Mouse (Mus musculus) lung, embryonic 14.5 days (tissue): ENCODE measurements around the gene Mrpl20. TPM values are rescaled to one million over a fixed set of nuclear protein-coding genes. Genes with fewer than 3 reads are reported as not detected.

Experiments
- ATAC-seq: fragments of 200-750 bp; cut with Nextera tagmentation; 2 replicates; pipeline ENCODE4 v1.8.0; 2017; ENCODE audit warnings: mild to moderate bottlenecking, moderate TSS enrichment, moderate library complexity; ENCODE audit not compliant: insufficient read depth
- DNase-seq: peaks from one replicate; pipeline ENCODE4 v3.0.0-alpha.2; 2015
- H3K27ac ChIP-seq: fragments of 300-500 bp; sonication (generic); 2 replicates; pipeline ENCODE4 v1.5.1; 2014; ENCODE audit warnings: low read depth, mild to moderate bottlenecking, moderate library complexity
- H3K27me3 ChIP-seq: fragments of 300-500 bp; sonication (generic); 2 replicates; pipeline ENCODE4 v1.6.1; 2014; ENCODE audit warnings: low read length, control low read depth; ENCODE audit not compliant: insufficient read depth
- H3K36me3 ChIP-seq: fragments of 300-500 bp; sonication (generic); 2 replicates; pipeline ENCODE4 v1.6.1; 2014; ENCODE audit warnings: control low read depth; ENCODE audit not compliant: insufficient read depth
- H3K4me1 ChIP-seq: fragments of 300-500 bp; sonication (generic); 2 replicates; pipeline ENCODE4 v1.6.1; 2014; ENCODE audit warnings: antibody characterized with exemption, control low read depth; ENCODE audit not compliant: insufficient read depth
- H3K4me2 ChIP-seq: fragments of 300-500 bp; sonication (generic); 2 replicates; pipeline ENCODE4 v1.6.1; 2014; ENCODE audit warnings: mild to moderate bottlenecking
- H3K4me3 ChIP-seq: fragments of 300-500 bp; sonication (generic); 2 replicates; pipeline ENCODE4 v1.5.1; 2014; ENCODE audit warnings: low read depth, low read length
- H3K9ac ChIP-seq: fragments of 300-500 bp; sonication (generic); 2 replicates; pipeline ENCODE4 v1.6.1; 2014
- H3K9me3 ChIP-seq: fragments of 300-500 bp; sonication (generic); 2 replicates; pipeline ENCODE4 v1.6.1; 2016; ENCODE audit warnings: low read depth, low read length, control low read depth
- CTCF ChIP-seq: IDR thresholded peaks from 2 replicates; pipeline ENCODE4 v1.5.1; 2016; ENCODE audit warnings: antibody characterized with exemption, low read depth
- WGBS: fragments of 180-500 bp; shearing (Covaris S2); extraction: QIAGEN DNeasy Blood & Tissue Kit; methylation state at CpG from one replicate; pipeline ENCODE4 v1.1.7; 2014; 5-methylcytosine and 5-hydroxymethylcytosine counted together
- polyA plus RNA-seq: library from polyadenylated mRNA; unstranded; fragments of >200 nt; fragmentation: Nextera tagmentation; extraction: Ambion mirVana; gene quantifications from 2 replicates; pipeline ENCODE4 v1.2.1, GENCODE M21; 2014

Gene Mrpl20
- polyA plus RNA-seq, 1 experiment from 2014 or later, result 231 TPM

- WGBS, result 32% methylated on average over 9 of the region's 9 CpGs
- Histone ChIP-seq H3K4me1 (peaks cover 30% of the 10 kb centered on the region), H3K9me3 (no peaks in the 10 kb centered on the region), H3K4me2 (peak overlapping the region; percentile 73), H3K27ac (peak overlapping the region; percentile 69), H3K4me3 (peak overlapping the region; percentile 36), H3K9ac (no peak overlapping the region), H3K36me3 (no peaks in the 10 kb centered on the region), H3K27me3 (peaks cover 14% of the 10 kb centered on the region)
- peak; percentile 73 for DNase-seq
- 0 out of 2 replicates have a peak, but pooled peaks have one; percentile 7 for ATAC-seq
- TF ChIP-seq CTCF, result no peak
Measured at GRCm38 (mm10) chr4:155774971-155775740, 27.5 kb upstream of the Mrpl20 start.

- ATAC-seq (no peak), DNase-seq (peak; percentile 75)
- Histone ChIP-seq H3K4me2 (no peak overlapping the region), H3K27ac (peak overlapping the region; percentile 69), H3K4me3 (no peak overlapping the region), H3K9ac (no peak overlapping the region), H3K27me3 (peaks cover 14% of the 10 kb centered on the region), H3K4me1 (peaks cover 27% of the 10 kb centered on the region), H3K36me3 (no peaks in the 10 kb centered on the region), H3K9me3 (no peaks in the 10 kb centered on the region)
- 55% methylated on average over 3 of the region's 3 CpGs for WGBS
- TF ChIP-seq CTCF, result no peak
Measured at GRCm38 (mm10) chr4:155775855-155776254, 26.8 kb upstream of the Mrpl20 start.

GRCm38 (mm10) chr4:155776704-155777335 is 25.9 kb upstream of the Mrpl20 start:
- Histone ChIP-seq H3K36me3 (no peaks in the 10 kb centered on the region), H3K4me3 (no peak overlapping the region), H3K27ac (no peak overlapping the region), H3K9ac (no peak overlapping the region), H3K27me3 (peaks cover 11% of the 10 kb centered on the region), H3K4me2 (no peak overlapping the region), H3K9me3 (no peaks in the 10 kb centered on the region), H3K4me1 (peaks cover 30% of the 10 kb centered on the region)
- no peak for TF ChIP-seq CTCF
- DNase-seq (peak; percentile 47), ATAC-seq (no peak)
- 45% methylated on average over 2 of the region's 2 CpGs for WGBS

GRCm38 (mm10) chr4:155777816-155778215 is 24.9 kb upstream of the Mrpl20 start:
- Histone ChIP-seq H3K27me3 (peaks cover 10% of the 10 kb centered on the region), H3K9me3 (no peaks in the 10 kb centered on the region), H3K27ac (peak overlapping the region; percentile 50; the same call in 1 of the 2 replicates), H3K4me2 (no peak overlapping the region), H3K4me3 (no peak overlapping the region), H3K36me3 (no peaks in the 10 kb centered on the region), H3K4me1 (peaks cover 30% of the 10 kb centered on the region), H3K9ac (no peak overlapping the region)
- ATAC-seq (no peak), DNase-seq (peak; percentile 59)
- WGBS, result 62% methylated on average over 2 of the region's 2 CpGs
- no peak for TF ChIP-seq CTCF

GRCm38 (mm10) chr4:155779498-155779897 is 23.2 kb upstream of the Mrpl20 start:
- H3K27ac ChIP-seq, result no peak overlapping the region
- no peaks in the 10 kb centered on the region for H3K9me3 ChIP-seq
- H3K27me3 ChIP-seq, result no peaks in the 10 kb centered on the region
- WGBS, result 76% methylated on average over 4 of the region's 4 CpGs
- H3K36me3 ChIP-seq, result no peaks in the 10 kb centered on the region
- no peak overlapping the region for H3K4me3 ChIP-seq
- DNase-seq (no peak), ATAC-seq (no peak)
- H3K9ac ChIP-seq, result no peak overlapping the region
- no peak for TF ChIP-seq CTCF
- peaks cover 33% of the 10 kb centered on the region for H3K4me1 ChIP-seq
- H3K4me2 ChIP-seq, result no peak overlapping the region

GRCm38 (mm10) chr4:155780895-155781294 is 21.8 kb upstream of the Mrpl20 start:
- Histone ChIP-seq H3K27ac (0 out of 2 replicates have a peak overlapping the region, but pooled peaks have one; percentile 36), H3K4me2 (0 out of 2 replicates have a peak overlapping the region, but pooled peaks have one; percentile 4), H3K9ac (no peak overlapping the region), H3K4me1 (peaks cover 22% of the 10 kb centered on the region), H3K36me3 (no peaks in the 10 kb centered on the region), H3K4me3 (no peak overlapping the region), H3K27me3 (no peaks in the 10 kb centered on the region), H3K9me3 (no peaks in the 10 kb centered on the region)
- ATAC-seq (no peak), DNase-seq (peak; percentile 39)
- no peak for TF ChIP-seq CTCF
- WGBS, result 11% methylated on average over 6 of the region's 6 CpGs

GRCm38 (mm10) chr4:155783486-155784080 is 19.1 kb upstream of the Mrpl20 start:
- H3K27me3 ChIP-seq, result no peaks in the 10 kb centered on the region
- H3K27ac ChIP-seq, result peak overlapping the region; percentile 70; the same call in 1 of the 2 replicates
- 0 out of 2 replicates have a peak, but pooled peaks cover 6% of the 10 kb centered on the region for H3K4me1 ChIP-seq
- no peaks in the 10 kb centered on the region for H3K9me3 ChIP-seq
- no peak for TF ChIP-seq CTCF
- WGBS, result 33% methylated on average over 16 of the region's 16 CpGs
- DNase-seq (no peak), ATAC-seq (peak; percentile 24; the same call in 1 of the 2 replicates)
- H3K4me3 ChIP-seq, result peak overlapping the region; percentile 60
- no peaks in the 10 kb centered on the region for H3K36me3 ChIP-seq
- H3K9ac ChIP-seq, result peak overlapping the region; percentile 82
- peak overlapping the region; percentile 81 for H3K4me2 ChIP-seq
